Mouse (Mus musculus) brown adipose tissue, adult 24 weeks (tissue): ENCODE results near the gene Prkab2. TPM values are rescaled to one million over a fixed set of nuclear protein-coding genes. Genes with fewer than 3 reads are reported as not detected.

Experiments
- H3K27ac ChIP-seq: fragments of 200-500 bp; replicated peaks from 2 replicates; pipeline ENCODE4 v1.5.1; 2012; ENCODE audit warnings: low read depth, mild to moderate bottlenecking, low read length
- H3K4me1 ChIP-seq: fragments of 200-500 bp; 2 replicates; pipeline ENCODE4 v1.6.1; 2012; ENCODE audit warnings: low read length, mixed read lengths; ENCODE audit not compliant: control insufficient read depth, insufficient read depth, insufficient read length
- H3K4me3 ChIP-seq: fragments of 200-500 bp; 2 replicates; pipeline ENCODE4 v1.5.1; 2012; ENCODE audit warnings: low read depth, mild to moderate bottlenecking, low read length, moderate library complexity; ENCODE audit not compliant: insufficient read depth
- polyA plus RNA-seq: library from polyadenylated mRNA; stranded (reverse); fragments of >200 nt; gene quantifications from 2 replicates; pipeline ENCODE4 v1.2.4, GENCODE M21; 2012; ENCODE audit not compliant: missing spikeins, insufficient read depth, insufficient read length

Gene Prkab2
- polyA plus RNA-seq, 1 experiment: 9.1 TPM

DNA sequence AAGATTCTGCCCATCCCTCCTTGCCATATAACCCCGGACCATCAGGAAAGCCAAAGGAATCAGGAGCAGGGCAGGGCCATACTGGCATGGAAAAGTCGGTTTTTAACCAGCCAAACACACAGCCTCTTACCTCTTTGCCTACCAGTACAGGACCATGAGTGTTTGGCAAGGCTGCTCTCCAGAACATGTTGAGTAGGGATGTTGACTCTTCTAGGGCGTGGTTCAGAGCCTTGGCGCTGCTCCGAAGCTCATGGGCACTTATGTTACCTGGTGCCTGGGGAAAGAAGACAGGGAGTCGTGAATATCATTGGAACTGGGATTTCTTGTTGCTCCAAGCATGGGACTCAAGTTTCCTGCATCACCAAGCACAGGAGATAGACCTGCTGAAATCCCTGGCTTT is 35.8 kb downstream of the Prkab2 start:
- no peak overlapping the region for H3K4me3 ChIP-seq
- H3K4me1 ChIP-seq: peaks cover 6% of the 10 kb centered on the region
- no peak overlapping the region for H3K27ac ChIP-seq

DNA sequence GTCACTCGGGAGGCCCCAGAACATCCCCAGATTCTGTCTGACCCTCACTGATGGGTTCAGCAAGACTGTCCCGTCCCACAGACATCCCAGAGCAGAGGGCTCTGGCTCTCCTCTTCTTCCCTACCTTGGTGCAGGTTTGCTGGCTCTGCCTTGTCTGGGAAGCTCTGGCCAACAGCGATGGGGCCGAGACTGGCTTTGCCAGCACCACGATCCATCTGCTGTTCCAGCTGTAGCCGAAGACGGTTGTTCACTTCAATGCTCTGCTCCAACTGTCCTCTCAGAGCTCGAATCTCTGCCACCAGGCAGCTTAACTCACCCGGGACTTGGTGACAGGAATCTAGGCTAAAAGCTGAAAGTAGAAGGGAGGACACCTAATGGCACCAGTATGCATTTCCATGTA is 38.9 kb downstream of the Prkab2 start:
- Histone ChIP-seq H3K4me3 (0 out of 2 replicates have a peak overlapping the region, but pooled peaks have one; percentile 21), H3K27ac (peak overlapping the region; percentile 64), H3K4me1 (peaks cover 9% of the 10 kb centered on the region)

DNA sequence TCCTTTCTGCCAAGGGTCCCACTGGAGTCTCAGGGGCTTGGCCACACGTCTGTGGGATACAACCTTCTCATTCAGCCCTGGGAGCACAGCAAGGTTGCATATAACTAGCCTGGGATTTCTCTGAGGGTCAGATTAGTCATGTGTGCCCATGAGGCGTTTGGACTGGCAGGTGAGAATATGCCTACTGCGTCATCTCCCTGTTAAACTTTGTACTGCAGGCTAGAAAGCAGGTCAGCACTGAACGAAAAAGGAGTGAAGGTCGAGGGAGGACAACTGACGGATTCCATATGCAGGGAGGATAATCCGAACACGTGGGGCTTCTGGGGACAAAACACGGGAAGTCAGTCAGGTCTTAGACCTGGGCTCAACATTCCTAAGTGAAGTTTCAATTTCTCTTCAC is 39.3 kb downstream of the Prkab2 start:
- H3K4me1 ChIP-seq: peaks cover 9% of the 10 kb centered on the region
- peak overlapping the region; percentile 64 for H3K27ac ChIP-seq
- H3K4me3 ChIP-seq: no peak overlapping the region

DNA sequence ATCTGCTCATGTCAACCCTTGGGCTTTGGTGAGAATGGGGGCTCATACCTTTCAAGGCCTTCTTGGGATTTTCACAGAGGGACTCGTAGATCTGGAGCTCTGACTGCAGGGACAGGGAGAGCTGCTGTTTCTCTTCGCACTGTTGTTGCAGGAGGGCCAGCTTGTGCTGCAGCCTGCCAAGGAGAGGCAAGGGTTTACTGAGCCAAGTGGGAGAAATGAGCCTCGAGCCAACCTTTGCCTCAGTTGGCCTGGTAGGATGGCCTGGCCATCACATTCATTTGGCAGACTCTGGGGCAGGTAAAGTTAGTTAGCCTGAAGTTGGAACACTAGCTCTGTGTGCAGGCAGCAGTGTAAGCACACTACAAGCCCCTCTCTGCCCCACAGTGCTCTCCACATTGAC is 41.1 kb downstream of the Prkab2 start:
- no peak overlapping the region for H3K4me3 ChIP-seq
- peak overlapping the region; percentile 63 for H3K27ac ChIP-seq
- peaks cover 9% of the 10 kb centered on the region for H3K4me1 ChIP-seq

DNA sequence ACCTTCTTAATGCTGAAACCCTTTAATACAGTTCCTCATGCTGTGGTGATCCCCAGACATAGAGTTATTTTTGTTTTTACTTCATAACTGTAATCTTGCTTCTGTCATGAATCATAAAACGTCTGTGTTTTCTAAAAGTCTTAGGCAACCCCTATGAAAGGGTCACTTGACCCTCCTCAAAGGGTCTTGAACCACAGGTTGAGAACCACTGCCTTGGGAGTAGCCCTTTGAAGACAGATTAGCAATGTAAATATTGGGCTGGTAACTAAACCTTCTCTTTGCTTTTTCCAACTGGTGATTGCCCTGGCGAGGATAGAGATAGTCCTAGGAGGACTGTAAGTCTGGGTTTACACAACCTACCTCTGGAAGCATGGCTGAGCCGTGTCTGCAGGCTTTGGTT is 43.2 kb downstream of the Prkab2 start:
- no peak overlapping the region for H3K4me3 ChIP-seq
- peaks cover 9% of the 10 kb centered on the region for H3K4me1 ChIP-seq
- no peak overlapping the region for H3K27ac ChIP-seq

DNA sequence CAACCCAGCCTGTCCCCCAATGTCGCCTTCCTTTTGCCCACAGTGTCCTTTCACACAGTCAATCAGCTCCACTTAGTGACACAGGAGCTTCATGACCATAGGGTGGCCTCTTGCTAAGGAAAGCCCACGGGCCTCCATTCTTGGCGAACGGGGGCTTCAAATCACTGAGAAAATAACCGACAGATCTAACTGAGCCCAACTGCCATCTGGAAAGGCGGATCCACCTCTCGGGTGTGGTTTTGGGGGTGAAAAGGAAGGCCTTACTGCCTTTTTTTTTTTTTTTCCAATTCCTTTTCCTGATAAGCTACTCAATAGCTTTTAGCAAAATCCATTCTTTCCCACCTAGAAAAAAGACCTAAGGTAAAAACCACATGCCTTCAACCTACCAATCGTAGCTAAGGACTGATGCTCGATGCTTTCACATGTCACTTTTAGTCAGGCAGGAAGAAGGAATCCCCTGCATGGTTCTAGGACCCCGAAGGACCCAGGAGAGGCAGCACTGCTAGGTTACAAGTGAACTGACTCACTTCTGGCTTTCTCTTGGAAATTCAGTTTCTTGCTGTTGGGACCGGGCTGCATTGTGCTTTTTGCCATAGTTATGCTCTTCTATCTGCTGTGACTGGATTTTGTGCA is 44.6 kb downstream of the Prkab2 start:
- Histone ChIP-seq H3K4me3 (no peak overlapping the region), H3K27ac (no peak overlapping the region), H3K4me1 (peaks cover 5% of the 10 kb centered on the region)

DNA sequence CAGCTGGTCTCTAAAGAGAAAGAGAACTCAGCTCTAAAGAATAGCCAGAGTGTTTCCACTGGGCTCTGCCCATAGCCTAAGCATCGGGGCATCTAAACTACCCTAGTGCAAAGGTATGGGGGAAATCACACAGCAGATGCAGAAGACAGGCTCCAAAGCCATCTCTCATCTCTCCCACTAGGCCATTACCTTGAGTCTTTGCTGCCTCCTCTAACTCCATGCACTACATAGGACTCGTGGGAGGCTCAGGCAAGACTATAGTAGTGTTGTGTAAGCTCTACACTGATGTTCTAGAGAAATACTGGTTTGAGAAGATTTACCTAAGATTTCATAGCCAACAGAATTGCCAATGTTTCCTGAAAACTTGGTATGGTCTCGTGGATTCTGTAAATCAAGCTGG is 47.5 kb downstream of the Prkab2 start:
- Histone ChIP-seq H3K4me1 (no peaks in the 10 kb centered on the region), H3K27ac (no peak overlapping the region), H3K4me3 (no peak overlapping the region)

DNA sequence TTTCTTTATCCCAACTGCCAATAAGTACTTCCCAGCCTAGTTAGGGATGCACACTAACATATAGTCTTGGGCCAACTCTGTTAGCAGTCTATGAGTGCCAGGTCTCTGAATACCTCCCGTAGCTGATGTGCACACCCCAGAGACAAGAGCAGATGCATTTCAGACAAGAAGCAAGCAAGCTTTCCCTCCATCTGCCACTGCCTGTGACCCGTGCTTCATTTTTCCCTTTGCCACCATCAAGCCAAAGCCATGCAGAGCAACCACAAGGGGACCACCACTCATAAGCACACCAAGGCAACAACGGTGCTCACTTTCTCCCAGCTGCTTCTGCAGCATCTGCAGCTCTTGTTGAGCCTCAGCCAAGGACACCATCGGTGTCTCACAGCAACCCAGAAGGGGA is 48.6 kb downstream of the Prkab2 start:
- no peak overlapping the region for H3K27ac ChIP-seq
- no peak overlapping the region for H3K4me3 ChIP-seq

DNA sequence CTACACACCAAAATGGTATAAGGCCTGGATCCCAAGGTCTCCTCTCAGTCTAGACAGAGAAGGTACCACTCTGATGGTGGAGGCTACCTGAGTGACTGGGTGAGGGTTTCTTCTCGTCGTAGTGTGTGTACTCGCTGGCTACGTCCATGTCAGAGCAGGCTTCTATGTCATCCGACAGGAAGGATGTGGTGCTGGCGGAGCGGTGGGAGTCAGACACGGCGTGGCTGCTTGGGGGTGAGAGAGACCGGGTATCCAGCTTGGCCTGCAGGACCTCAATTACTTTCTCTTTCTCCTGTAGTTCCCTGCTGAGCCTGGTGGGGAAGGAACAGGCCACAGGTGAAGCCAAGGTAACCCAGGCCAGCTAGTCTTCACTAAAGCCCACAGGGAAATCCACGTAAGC is 52.1 kb downstream of the Prkab2 start:
- H3K4me3 ChIP-seq: no peak overlapping the region
- H3K4me1 ChIP-seq: no peaks in the 10 kb centered on the region
- no peak overlapping the region for H3K27ac ChIP-seq

More for the DNA sequence above, 48.6 kb downstream of the Prkab2 start:
- no peaks in the 10 kb centered on the region for H3K4me1 ChIP-seq

DNA sequence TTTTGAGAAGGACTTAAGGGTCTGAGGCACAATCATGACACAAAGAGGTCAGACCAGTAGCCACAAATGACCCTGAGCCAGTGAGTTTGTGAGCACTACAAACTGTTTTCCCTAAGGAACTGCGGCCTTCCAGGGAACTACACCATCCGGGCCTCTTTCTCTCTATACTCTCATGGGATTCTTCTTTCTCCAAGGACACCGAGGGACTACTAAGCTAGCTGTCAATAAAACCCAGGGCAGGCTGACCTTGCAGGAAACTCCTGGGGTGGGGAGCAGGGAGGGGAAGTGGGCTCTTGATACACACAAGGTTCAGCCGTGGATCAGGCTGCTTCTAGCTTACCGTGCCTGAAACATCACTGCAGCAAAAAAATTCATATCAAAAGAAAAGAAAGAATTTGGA is 52.9 kb downstream of the Prkab2 start:
- no peak overlapping the region for H3K27ac ChIP-seq

DNA sequence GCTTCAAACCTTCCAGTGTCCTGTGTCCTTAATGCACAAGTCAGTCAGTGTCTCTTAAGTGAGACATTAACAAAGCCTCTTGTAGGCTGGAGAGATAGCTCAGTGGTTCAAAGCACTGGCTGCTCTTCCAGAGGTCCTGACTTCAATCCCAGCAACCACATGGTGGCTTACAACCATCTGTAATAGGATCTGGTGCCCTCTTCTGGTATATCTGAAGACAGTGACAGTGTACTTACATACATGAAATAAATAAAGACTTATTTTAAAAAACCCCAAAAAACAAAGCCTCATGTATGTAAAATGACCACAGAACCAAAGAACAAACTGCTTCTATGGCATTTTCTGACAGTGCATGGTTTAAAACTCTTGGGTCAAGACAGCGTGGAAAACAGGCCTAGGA is 57.9 kb downstream of the Prkab2 start:
- Histone ChIP-seq H3K4me3 (no peak overlapping the region), H3K4me1 (peaks cover 3% of the 10 kb centered on the region; the same call in 1 of the 2 replicates), H3K27ac (no peak overlapping the region)

More for the DNA sequence above, 52.9 kb downstream of the Prkab2 start:
- no peak overlapping the region for H3K4me3 ChIP-seq
- H3K4me1 ChIP-seq: no peaks in the 10 kb centered on the region

DNA sequence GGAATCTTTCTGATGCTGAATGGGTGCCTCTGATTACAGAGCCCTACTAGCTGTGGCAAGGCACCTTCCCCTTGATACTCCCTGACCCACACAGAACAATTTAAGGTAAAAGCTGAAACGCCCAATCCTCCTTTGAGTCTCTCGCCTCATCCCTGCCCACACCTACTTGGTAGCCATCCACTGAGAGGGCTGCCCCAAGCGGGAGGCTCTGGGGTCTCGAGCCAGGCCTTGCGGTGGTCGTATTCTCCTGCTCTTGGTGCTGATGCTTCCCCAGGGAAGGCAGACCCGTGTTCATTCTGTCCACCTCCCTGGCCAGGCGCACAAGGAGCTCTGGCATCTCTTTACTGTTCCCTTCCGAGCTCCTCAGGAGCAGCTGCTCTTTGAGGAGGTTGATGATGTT is 61.1 kb downstream of the Prkab2 start:
- no peak overlapping the region for H3K27ac ChIP-seq
- H3K4me3 ChIP-seq: no peak overlapping the region
- peaks cover 3% of the 10 kb centered on the region; the same call in 1 of the 2 replicates for H3K4me1 ChIP-seq

Other genes starting within 250 kb of the Prkab2 start
- not detected in 2 replicates for gene Olfr1402, start 236.2 kb upstream of the Prkab2 start, polyA plus RNA-seq
- gene Chd1l, start 48.0 kb upstream of the Prkab2 start, polyA plus RNA-seq: 7.8 and 8.6 TPM in 2 replicates
- 10.9 and 19.2 TPM in 2 replicates for gene Fmo5, start 29.4 kb upstream of the Prkab2 start, polyA plus RNA-seq
- not detected in 2 replicates for gene Gm17651, start 16.5 kb downstream of the Prkab2 start, polyA plus RNA-seq
- 54.7 and 64.1 TPM in 2 replicates for gene Pde4dip, start 230.5 kb downstream of the Prkab2 start, polyA plus RNA-seq
- gene Sec22b, start 243.0 kb downstream of the Prkab2 start, polyA plus RNA-seq: 53.2 and 65.3 TPM in 2 replicates